Mouse (Mus musculus): Measurements from ENCODE around the gene Mapk10. TPM values are rescaled to one million over a fixed set of nuclear protein-coding genes. Genes with fewer than 3 reads are reported as not detected.

The Mapk10 gene
- polyA plus RNA-seq, 1 experiment from 2014 or later: 0.51 TPM

DNA sequence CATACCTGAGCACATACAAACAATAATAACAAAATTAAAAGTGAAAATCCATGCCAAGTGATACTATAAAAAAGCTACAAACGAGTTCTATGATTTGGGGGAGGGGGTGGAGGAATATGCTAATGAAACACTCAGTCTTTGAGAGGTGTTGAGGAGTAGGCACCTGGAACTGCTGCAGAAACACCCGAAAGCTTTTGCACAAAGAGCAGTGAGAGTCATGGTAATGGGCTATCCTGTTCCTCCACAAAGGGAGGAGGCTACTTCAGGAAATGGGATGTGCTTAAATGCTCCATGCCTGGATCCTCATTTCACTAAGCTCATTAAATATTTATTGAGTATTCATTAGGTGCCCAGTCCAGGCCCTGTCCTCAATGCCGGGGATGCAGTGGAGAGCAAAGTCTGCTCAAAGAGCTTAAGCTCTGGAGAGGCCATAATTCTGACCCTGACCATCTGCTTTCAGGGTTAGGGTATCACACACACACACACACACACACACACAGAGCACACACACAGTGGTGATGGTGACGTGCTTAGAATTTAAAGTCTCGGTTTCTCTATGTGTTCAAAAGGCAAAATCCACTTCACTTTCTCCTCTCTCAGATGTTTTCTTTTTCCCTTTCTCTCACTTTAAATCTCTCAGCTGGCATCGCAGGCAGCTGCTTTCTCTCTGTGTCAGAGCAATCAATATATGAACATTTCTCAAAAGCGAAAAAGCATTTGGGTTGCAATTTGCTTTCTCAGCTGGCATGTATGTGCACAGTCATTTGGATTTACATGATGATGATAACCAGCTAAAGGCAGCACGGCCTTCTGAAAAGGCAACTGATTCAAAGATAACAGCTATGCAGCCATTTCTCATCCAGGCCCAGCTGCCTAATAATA lies 50.6 kb downstream of the Mapk10 start:
- Histone ChIP-seq H3K36me3 (no peaks in the 10 kb centered on the region), H3K27ac (no peak overlapping the region), H3K4me1 (no peaks in the 10 kb centered on the region; the same call in 1 of the 2 replicates), H3K4me3 (no peak overlapping the region), H3K9me3 (replicated peaks) (no peaks in the 10 kb centered on the region), H3K27me3 (ENCODE audit: low read depth, poor library complexity, severe bottlenecking) (no peaks in the 10 kb centered on the region)
- 78% methylated on average over 8 of the region's 8 CpGs for WGBS
- DNase-seq (ENCODE audit: low spot score): no peak

DNA sequence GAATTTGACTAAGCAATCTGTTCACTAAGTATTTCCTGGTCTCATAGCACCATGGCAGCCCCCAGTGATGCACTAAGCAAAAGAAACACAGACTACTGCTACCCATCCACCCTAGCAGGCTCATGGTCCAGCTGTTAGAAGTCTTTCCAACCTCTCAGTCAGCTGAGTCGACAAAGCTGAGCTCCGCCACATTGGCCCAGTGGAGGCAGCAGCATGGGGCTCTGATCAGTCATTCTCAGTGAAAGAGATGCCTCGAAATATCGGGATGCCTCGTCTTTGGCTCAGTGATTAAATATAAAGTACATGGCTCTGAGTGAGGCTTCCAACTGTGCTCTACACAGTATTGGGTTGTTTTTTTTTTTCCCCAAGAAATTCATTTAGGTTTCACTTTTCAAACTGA lies 70.2 kb downstream of the Mapk10 start:
- no peaks in the 10 kb centered on the region for H3K36me3 ChIP-seq

DNA sequence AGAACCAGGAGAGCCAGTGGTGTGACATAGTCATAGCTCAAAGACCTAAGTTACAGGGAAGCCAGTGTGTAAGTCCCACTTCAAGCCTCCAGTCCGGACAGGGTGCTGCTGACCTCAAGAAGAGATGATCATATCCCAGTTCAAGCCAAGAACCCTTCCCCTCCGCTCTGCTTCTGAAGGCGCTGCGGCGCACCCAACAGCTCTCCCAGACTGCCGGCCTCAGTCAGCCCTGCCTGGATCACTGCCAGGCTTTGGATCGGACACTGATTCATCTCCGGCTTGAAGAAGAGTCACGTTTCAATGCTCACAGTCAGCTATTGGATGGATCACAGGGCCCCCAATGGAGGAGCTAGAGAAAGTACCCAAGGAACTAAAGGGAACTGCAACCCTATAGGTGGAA lies 76.3 kb downstream of the Mapk10 start:
- H3K36me3 ChIP-seq: no peaks in the 10 kb centered on the region
- H3K4me1 ChIP-seq: no peaks in the 10 kb centered on the region
- no peaks in the 10 kb centered on the region for H3K27me3 ChIP-seq (ENCODE audit: low read depth, poor library complexity, severe bottlenecking)
- no peak overlapping the region for H3K27ac ChIP-seq
- no peaks in the 10 kb centered on the region for H3K9me3 ChIP-seq (replicated peaks)
- WGBS: 92% methylated on average over 9 of the region's 9 CpGs
- DNase-seq (ENCODE audit: low spot score): no peak
- H3K4me3 ChIP-seq: no peak overlapping the region

More for the DNA sequence above, 70.2 kb downstream of the Mapk10 start:
- WGBS: 88% methylated on average over 5 of the region's 5 CpGs
- Histone ChIP-seq H3K27me3 (ENCODE audit: low read depth, poor library complexity, severe bottlenecking) (no peaks in the 10 kb centered on the region), H3K4me3 (no peak overlapping the region), H3K9me3 (replicated peaks) (no peaks in the 10 kb centered on the region), H3K27ac (no peak overlapping the region), H3K4me1 (no peaks in the 10 kb centered on the region)
- no peak for DNase-seq (ENCODE audit: low spot score)

DNA sequence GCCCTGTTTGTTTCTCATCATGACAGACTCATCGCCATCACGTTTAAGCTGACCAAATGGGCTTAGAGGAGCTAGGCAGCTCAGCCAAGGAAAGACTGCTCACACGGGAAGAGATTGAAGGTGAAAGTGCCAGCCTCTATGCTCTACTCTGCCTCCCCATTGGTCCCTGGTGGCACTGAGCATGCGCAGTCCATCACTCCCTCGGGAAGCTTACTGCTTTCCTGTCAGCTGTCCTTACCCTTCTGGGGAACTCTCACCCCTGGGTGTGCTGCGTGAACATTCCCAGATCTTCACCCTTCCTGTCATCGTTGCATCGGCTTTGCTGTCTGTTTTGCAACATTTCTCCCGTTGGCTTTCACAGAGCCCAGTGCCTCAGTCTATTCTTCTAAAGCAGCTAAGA lies 77.5 kb downstream of the Mapk10 start:
- Histone ChIP-seq H3K4me1 (no peaks in the 10 kb centered on the region), H3K27ac (no peak overlapping the region), H3K27me3 (ENCODE audit: low read depth, poor library complexity, severe bottlenecking) (no peaks in the 10 kb centered on the region), H3K36me3 (no peaks in the 10 kb centered on the region), H3K4me3 (no peak overlapping the region), H3K9me3 (replicated peaks) (no peaks in the 10 kb centered on the region)
- DNase-seq (ENCODE audit: low spot score): no peak
- WGBS: 76% methylated on average over 9 of the region's 9 CpGs

DNA sequence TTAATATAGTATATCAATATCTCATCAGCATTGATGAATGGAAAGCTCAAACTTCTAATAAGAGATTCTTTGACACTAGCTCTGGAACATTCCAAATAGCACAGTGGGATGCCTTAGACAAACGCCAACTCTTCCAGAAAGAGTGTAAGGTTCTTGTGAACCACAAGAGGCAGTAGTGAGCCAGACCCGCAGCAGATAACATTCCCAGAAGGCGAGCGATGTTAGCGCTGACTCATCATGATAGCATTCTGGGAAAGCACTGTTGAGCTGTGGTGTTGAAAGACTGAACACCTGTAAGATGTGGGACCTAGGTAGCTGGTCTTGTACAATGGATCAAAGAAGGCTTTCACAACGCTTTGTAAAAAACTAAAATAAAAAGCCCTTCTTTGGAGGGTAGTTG lies 78.3 kb downstream of the Mapk10 start:
- Histone ChIP-seq H3K36me3 (no peaks in the 10 kb centered on the region), H3K27ac (no peak overlapping the region), H3K4me1 (no peaks in the 10 kb centered on the region), H3K9me3 (replicated peaks) (no peaks in the 10 kb centered on the region), H3K27me3 (ENCODE audit: low read depth, poor library complexity, severe bottlenecking) (no peaks in the 10 kb centered on the region), H3K4me3 (no peak overlapping the region)
- no peak for DNase-seq (ENCODE audit: low spot score)
- 78% methylated on average over 6 of the region's 6 CpGs for WGBS

DNA sequence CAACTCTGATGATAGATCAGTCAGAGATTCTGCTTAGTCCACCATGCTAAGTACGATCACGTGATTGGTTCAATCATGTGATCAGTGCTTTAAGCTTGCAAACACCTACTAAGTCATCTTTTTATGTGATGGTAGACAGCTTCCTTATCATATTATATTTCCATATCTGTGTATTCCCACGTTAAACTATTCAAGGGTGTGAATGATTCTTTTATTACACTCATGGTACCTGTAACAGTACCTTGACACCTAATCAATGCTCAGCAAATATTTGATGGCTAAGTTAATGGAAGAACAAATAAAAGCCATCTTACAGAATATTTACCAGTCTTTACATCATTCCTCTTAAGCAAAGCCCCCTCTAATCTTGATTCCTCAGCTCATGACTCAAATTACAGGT lies 91.5 kb downstream of the Mapk10 start:
- Histone ChIP-seq H3K9me3 (replicated peaks) (no peaks in the 10 kb centered on the region), H3K4me1 (no peaks in the 10 kb centered on the region), H3K27ac (no peak overlapping the region), H3K27me3 (ENCODE audit: low read depth, poor library complexity, severe bottlenecking) (no peaks in the 10 kb centered on the region), H3K36me3 (no peaks in the 10 kb centered on the region), H3K4me3 (no peak overlapping the region)
- 89% methylated on average over 3 of the region's 3 CpGs for WGBS
- DNase-seq (ENCODE audit: low spot score): no peak

DNA sequence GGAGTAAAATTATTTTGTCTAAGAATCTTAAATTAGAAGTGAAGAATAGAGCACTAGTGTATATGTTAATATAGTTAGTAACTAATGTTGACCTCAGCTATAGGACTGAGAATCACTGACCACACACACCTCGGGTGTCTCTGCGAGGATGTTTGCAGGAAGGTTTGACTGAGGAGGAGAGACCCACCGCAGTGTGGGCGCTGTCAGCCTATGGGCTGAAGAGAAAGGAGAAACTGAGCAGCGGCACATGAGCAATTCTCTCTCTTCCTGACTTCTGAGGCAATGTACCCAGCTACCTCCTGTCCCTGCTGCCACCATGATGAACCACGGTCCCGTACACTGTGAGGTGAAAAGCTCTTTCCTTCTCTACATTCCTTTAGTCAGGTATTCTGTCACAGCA lies 95.6 kb downstream of the Mapk10 start:
- no peak for DNase-seq (ENCODE audit: low spot score)
- H3K27ac ChIP-seq: no peak overlapping the region
- H3K27me3 ChIP-seq (ENCODE audit: low read depth, poor library complexity, severe bottlenecking): no peaks in the 10 kb centered on the region
- H3K9me3 ChIP-seq (replicated peaks): no peaks in the 10 kb centered on the region
- no peaks in the 10 kb centered on the region for H3K36me3 ChIP-seq
- H3K4me1 ChIP-seq: no peaks in the 10 kb centered on the region
- WGBS: 91% methylated on average over 7 of the region's 7 CpGs
- no peak overlapping the region for H3K4me3 ChIP-seq

DNA sequence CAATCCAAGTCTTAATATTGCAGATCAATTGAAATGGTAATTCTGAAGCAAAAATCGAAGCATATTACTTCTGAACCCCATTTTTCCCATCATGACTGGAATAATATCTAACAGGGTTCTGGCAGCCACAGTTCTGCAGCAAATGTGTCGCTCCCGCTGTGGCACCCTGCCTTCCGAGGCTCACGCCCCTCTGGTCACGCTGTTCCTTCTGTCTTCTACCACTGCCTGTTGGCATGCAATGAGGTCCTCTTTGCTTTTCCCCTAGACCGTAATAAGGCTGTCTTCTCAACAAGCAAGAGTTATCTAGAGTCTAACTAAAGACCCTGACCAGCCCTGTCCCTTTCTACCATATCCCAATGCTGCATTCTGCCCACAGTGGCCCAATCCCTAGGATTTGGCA lies 98.7 kb downstream of the Mapk10 start:
- Histone ChIP-seq H3K4me3 (no peak overlapping the region), H3K27ac (no peak overlapping the region), H3K36me3 (no peaks in the 10 kb centered on the region), H3K4me1 (no peaks in the 10 kb centered on the region), H3K9me3 (replicated peaks) (no peaks in the 10 kb centered on the region), H3K27me3 (ENCODE audit: low read depth, poor library complexity, severe bottlenecking) (no peaks in the 10 kb centered on the region)
- DNase-seq (ENCODE audit: low spot score): no peak
- 92% methylated on average over 7 of the region's 7 CpGs for WGBS

DNA sequence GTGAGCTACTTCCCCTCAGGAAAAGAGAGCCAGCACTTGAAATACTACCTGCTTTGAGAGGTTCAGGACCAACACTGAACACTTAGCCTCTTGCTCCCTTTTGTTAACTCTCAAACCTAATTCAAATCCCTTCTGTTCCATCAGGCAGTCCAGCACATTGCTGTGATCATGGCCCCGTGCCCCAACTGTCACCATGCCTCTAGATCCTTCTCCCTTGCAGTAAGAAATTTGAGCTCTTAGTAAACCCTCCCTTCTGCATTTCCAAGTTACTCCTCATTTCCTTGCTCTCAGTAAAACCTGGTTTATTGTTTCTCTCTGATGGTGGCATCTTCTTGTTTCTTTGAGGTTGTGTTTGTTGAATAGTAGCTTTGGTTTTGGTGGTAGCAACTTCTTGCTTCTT lies 101.7 kb downstream of the Mapk10 start:
- no peak for DNase-seq (ENCODE audit: low spot score)
- H3K27ac ChIP-seq: no peak overlapping the region
- H3K4me1 ChIP-seq: no peaks in the 10 kb centered on the region
- H3K36me3 ChIP-seq: no peaks in the 10 kb centered on the region
- H3K4me3 ChIP-seq: no peak overlapping the region
- H3K9me3 ChIP-seq (replicated peaks): no peaks in the 10 kb centered on the region
- 50% methylated on average over 1 of the region's 1 CpGs for WGBS
- no peaks in the 10 kb centered on the region for H3K27me3 ChIP-seq (ENCODE audit: low read depth, poor library complexity, severe bottlenecking)

DNA sequence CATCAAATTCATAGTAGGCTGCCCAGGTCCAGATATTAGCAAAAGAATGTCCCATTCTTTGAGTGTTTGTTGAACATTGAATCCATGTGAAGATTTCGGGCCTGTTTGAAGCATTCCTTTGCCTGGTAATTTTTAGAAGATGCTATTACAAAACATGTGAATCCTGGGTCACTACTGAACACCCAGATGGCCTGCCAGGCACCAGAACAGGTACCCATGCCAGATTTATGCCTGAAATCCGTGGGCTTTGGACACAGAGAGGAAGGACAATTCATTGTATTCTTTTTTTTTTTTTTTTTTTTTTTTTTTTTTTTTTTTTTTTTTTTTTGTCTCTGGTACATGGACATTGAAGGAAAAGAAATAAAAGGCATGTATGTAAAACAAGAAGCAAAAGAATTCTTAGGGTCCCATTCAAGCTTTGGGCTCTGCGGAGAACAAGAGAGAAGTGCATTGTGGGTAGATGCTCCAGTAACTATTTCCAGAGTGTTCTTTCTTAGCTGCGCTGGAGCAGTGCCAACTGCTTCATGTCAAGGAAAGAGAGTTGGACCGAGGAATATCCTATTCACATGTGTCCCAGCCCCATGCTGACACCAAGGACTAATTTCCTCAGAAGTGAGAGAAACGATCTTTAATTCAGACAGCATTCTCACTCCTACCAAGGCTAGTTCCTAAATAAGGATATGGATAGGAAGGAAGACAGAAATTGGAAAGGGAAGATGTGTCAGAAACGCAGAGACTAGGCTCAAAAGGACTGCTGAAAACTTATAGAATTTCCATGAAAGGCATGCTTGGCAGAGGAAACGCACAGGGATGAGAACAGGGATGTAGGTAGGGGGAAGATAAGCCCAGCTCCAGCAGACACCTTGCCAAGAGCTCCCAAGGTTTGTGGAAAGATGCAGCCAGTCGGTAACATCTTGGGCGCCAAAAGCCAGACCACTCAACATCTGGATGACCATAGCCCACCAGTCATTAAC lies 105.4 kb downstream of the Mapk10 start:
- Histone ChIP-seq H3K27ac (no peak overlapping the region), H3K4me3 (no peak overlapping the region), H3K27me3 (ENCODE audit: low read depth, poor library complexity, severe bottlenecking) (no peaks in the 10 kb centered on the region), H3K9me3 (replicated peaks) (no peaks in the 10 kb centered on the region), H3K36me3 (no peaks in the 10 kb centered on the region), H3K4me1 (no peaks in the 10 kb centered on the region)
- WGBS: 89% methylated on average over 10 of the region's 10 CpGs
- DNase-seq (ENCODE audit: low spot score): no peak

DNA sequence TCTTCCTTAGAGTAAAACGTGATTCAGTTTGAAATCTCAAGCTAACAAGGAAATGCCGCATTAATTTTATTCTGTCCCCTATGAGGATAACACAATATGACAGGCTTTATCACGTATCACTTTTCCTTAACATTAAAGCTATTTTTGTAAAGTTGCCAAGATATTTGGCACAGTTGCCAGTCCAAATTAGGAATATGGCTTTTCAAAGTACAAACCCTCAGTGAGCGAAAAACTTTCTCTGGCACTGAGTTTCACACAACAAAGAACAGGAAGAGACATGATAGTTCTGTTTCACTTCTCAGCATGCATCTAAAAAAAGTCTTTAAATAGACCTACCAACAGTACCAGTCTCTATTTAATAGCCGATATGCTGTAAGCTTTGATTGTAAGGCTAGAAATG lies 107.1 kb downstream of the Mapk10 start:
- Histone ChIP-seq H3K36me3 (no peaks in the 10 kb centered on the region), H3K9me3 (replicated peaks) (no peaks in the 10 kb centered on the region), H3K4me1 (no peaks in the 10 kb centered on the region), H3K27ac (no peak overlapping the region), H3K27me3 (ENCODE audit: low read depth, poor library complexity, severe bottlenecking) (no peaks in the 10 kb centered on the region), H3K4me3 (no peak overlapping the region)
- WGBS: 91% methylated on average over 5 of the region's 5 CpGs
- DNase-seq (ENCODE audit: low spot score): no peak

DNA sequence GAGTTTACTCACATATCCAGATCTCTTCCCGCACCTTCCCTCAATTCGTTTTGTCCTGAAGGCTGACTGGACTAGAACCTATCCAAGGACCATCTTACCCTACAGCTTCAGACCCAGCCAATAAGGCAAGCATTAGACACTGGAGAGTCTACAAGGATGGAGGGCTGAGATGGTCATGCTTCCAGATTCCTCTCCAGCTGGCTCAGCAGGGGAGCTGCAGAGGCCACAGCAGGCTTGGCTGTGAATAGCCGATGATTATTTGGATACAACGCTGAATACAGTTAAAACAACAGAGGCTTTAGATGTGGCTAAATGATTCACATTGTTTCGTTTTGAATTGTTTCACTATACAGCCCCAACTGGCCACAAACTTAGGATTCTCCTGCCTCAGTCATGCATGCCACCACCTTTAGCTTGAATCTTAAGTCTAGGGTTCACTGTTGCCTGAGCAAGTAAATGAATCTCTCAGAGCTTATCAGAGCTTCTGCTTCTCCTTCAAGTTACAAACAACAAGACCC lies 108.2 kb downstream of the Mapk10 start:
- Histone ChIP-seq H3K9me3 (replicated peaks) (no peaks in the 10 kb centered on the region), H3K4me1 (no peaks in the 10 kb centered on the region), H3K27ac (no peak overlapping the region), H3K27me3 (ENCODE audit: low read depth, poor library complexity, severe bottlenecking) (no peaks in the 10 kb centered on the region), H3K4me3 (no peak overlapping the region), H3K36me3 (no peaks in the 10 kb centered on the region)
- 86% methylated on average over 5 of the region's 5 CpGs for WGBS
- DNase-seq (ENCODE audit: low spot score): no peak

DNA sequence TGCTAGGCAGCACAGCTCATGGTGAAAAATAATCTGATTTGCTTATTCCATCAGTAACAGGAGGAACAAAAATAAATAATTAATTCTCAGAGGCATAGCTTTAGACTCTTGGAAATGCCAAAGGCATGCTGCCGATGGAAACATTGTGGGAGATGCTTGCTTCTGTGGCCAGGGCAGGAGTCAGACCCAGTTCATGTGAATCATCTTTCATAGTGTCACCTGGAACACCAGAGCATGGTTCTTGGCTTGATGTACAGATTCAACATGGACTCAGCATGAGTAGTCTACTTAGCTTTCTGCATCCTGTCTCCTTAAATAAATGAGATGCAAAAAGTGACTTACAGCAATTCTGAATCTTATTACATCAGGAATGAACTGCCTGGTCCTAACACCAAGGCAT lies 109.0 kb downstream of the Mapk10 start:
- Histone ChIP-seq H3K27ac (no peak overlapping the region), H3K36me3 (no peaks in the 10 kb centered on the region), H3K9me3 (replicated peaks) (no peaks in the 10 kb centered on the region), H3K4me1 (no peaks in the 10 kb centered on the region), H3K4me3 (no peak overlapping the region), H3K27me3 (ENCODE audit: low read depth, poor library complexity, severe bottlenecking) (no peaks in the 10 kb centered on the region)
- DNase-seq (ENCODE audit: low spot score): no peak
- WGBS: 87% methylated on average over 1 of the region's 1 CpGs
